Mouse (Mus musculus) neural tube, embryonic 13.5 days (tissue): ENCODE data around the gene Tmem185b. TPM values are rescaled to one million over a fixed set of nuclear protein-coding genes. Genes with fewer than 3 reads are reported as not detected.

Experiments used
- ATAC-seq: fragments of 200-750 bp; cut with Nextera tagmentation; 2 replicates; pipeline ENCODE4 v1.8.0; 2017; ENCODE audit warnings: low read depth, mild to moderate bottlenecking, moderate TSS enrichment, moderate library complexity
- H3K27ac ChIP-seq: fragments of 300-500 bp; sonication (generic); replicated peaks from 2 replicates; pipeline ENCODE4 v1.5.1; 2015; ENCODE audit warnings: moderate library complexity, mild to moderate bottlenecking, inconsistent platforms
- H3K27me3 ChIP-seq: fragments of 300-500 bp; sonication (generic); 2 replicates; pipeline ENCODE4 v1.6.1; 2015; ENCODE audit warnings: mild to moderate bottlenecking, inconsistent platforms
- H3K36me3 ChIP-seq: fragments of 300-500 bp; sonication (generic); 2 replicates; pipeline ENCODE4 v1.6.1; 2015; ENCODE audit warnings: mild to moderate bottlenecking, inconsistent platforms
- H3K4me1 ChIP-seq: fragments of 300-500 bp; sonication (generic); replicated peaks from 2 replicates; pipeline ENCODE4 v1.6.1; 2015; ENCODE audit warnings: inconsistent platforms
- H3K4me2 ChIP-seq: fragments of 300-500 bp; sonication (generic); 2 replicates; pipeline ENCODE4 v1.6.1; 2015; ENCODE audit warnings: inconsistent platforms, mild to moderate bottlenecking, moderate library complexity
- H3K4me3 ChIP-seq: fragments of 300-500 bp; sonication (generic); 2 replicates; pipeline ENCODE4 v1.5.1; 2015; ENCODE audit warnings: mild to moderate bottlenecking, inconsistent platforms
- H3K9ac ChIP-seq: fragments of 300-500 bp; sonication (generic); 2 replicates; pipeline ENCODE4 v1.6.1; 2015; ENCODE audit warnings: moderate library complexity, mild to moderate bottlenecking, inconsistent platforms
- H3K9me3 ChIP-seq: fragments of 300-500 bp; sonication (generic); 2 replicates; pipeline ENCODE4 v1.6.1; 2016; ENCODE audit warnings: inconsistent platforms
- WGBS: fragments of 180-500 bp; shearing (Covaris S2); methylation state at CpG from one replicate; pipeline ENCODE4 v1.1.7; 2015; 5-methylcytosine and 5-hydroxymethylcytosine counted together
- polyA plus RNA-seq: library from polyadenylated mRNA; unstranded; fragments of >200 nt; fragmentation: Nextera tagmentation; extraction: Ambion mirVana; gene quantifications from 2 replicates; pipeline ENCODE4 v1.2.1, GENCODE M21; 2015

Tmem185b gene
- polyA plus RNA-seq, 1 experiment from 2014 or later = 16.7 TPM

GRCm38 (mm10) chr1:119523369-119523768 is 2.6 kb upstream of the Tmem185b start:
- H3K27ac ChIP-seq = no peak overlapping the region
- H3K9me3 ChIP-seq = no peaks in the 10 kb centered on the region
- H3K4me3 ChIP-seq = no peak overlapping the region
- WGBS = 78% methylated on average over 7 of the region's 7 CpGs
- no peak for ATAC-seq
- H3K4me1 ChIP-seq = peaks cover 37% of the 10 kb centered on the region
- H3K9ac ChIP-seq = no peak overlapping the region
- H3K27me3 ChIP-seq = no peaks in the 10 kb centered on the region
- H3K4me2 ChIP-seq = no peak overlapping the region
- H3K36me3 ChIP-seq = peaks cover 16% of the 10 kb centered on the region

DNA sequence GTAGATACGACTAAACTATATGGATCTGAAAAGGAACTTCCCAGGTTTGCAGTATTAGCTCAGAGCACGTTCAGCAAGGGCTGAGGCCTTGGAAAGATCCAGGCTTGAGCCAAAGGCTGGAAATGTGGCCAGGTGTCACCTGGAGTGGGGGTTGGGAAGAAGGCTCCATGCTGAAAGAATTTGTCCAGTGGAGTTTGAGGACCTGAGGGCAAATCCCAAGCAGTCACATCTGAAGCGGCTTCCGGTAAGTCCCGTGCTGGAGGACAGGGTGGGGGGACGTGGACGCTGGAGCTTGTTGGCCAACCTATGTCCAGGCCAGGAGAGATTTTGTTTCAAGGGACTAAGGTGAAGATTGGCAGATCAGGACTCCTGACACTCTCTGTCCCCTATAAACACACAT is 2.1 kb upstream of the Tmem185b start:
- Histone ChIP-seq H3K4me3 (no peak overlapping the region), H3K4me2 (no peak overlapping the region), H3K9ac (no peak overlapping the region), H3K4me1 (peaks cover 37% of the 10 kb centered on the region), H3K27ac (no peak overlapping the region), H3K36me3 (peaks cover 20% of the 10 kb centered on the region), H3K9me3 (no peaks in the 10 kb centered on the region), H3K27me3 (no peaks in the 10 kb centered on the region)
- no peak for ATAC-seq
- 94% methylated on average over 7 of the region's 7 CpGs for WGBS

DNA sequence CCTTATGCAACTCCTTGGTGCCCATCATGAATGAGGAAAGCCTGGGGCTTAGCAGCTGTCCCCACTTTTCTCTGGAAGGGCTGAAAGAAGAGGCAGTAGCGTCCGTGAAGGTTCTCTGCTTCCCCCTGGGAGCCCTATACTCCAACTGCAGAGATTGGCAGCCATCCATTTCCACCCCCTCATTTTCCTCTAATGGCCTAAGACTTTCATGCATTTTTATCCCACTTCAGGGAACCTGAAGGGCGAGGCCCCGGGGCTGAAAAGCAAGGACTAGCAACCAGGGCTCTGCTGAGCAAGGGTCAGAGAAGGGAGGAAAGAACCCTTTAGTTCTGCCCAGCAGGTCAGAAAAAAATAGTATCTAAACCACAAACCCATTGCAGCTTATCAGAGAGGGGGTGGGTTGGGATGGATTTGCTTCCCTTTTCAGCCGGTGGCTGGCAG is 936 bp upstream of the Tmem185b start:
- WGBS = 8% methylated on average over 5 of the region's 5 CpGs
- Histone ChIP-seq H3K4me1 (peaks cover 37% of the 10 kb centered on the region), H3K36me3 (peaks cover 29% of the 10 kb centered on the region), H3K9ac (peak overlapping the region; percentile 85), H3K27me3 (no peaks in the 10 kb centered on the region), H3K4me3 (peak overlapping the region; percentile 65), H3K9me3 (no peaks in the 10 kb centered on the region), H3K27ac (peak overlapping the region; percentile 88), H3K4me2 (peak overlapping the region; percentile 93)
- peak; percentile 1; the same call in 1 of the 2 replicates for ATAC-seq

GRCm38 (mm10) chr1:119530941-119531340 is 5.0 kb downstream of the Tmem185b start:
- Histone ChIP-seq H3K4me1 (peaks cover 15% of the 10 kb centered on the region), H3K4me2 (no peak overlapping the region), H3K36me3 (peaks cover 31% of the 10 kb centered on the region), H3K9ac (no peak overlapping the region), H3K27ac (no peak overlapping the region), H3K27me3 (no peaks in the 10 kb centered on the region), H3K9me3 (no peaks in the 10 kb centered on the region), H3K4me3 (no peak overlapping the region)
- 90% methylated on average over 13 of the region's 13 CpGs for WGBS
- no peak for ATAC-seq

- no peak for ATAC-seq
- Histone ChIP-seq H3K4me1 (peaks cover 5% of the 10 kb centered on the region), H3K27ac (no peak overlapping the region), H3K36me3 (peaks cover 26% of the 10 kb centered on the region), H3K9ac (no peak overlapping the region), H3K9me3 (no peaks in the 10 kb centered on the region), H3K4me2 (no peak overlapping the region), H3K27me3 (no peaks in the 10 kb centered on the region), H3K4me3 (no peak overlapping the region)
- WGBS = 96% methylated on average over 6 of the region's 6 CpGs
These were observed 6.2 kb downstream of the Tmem185b start for GRCm38 (mm10) chr1:119532165-119532564.

DNA sequence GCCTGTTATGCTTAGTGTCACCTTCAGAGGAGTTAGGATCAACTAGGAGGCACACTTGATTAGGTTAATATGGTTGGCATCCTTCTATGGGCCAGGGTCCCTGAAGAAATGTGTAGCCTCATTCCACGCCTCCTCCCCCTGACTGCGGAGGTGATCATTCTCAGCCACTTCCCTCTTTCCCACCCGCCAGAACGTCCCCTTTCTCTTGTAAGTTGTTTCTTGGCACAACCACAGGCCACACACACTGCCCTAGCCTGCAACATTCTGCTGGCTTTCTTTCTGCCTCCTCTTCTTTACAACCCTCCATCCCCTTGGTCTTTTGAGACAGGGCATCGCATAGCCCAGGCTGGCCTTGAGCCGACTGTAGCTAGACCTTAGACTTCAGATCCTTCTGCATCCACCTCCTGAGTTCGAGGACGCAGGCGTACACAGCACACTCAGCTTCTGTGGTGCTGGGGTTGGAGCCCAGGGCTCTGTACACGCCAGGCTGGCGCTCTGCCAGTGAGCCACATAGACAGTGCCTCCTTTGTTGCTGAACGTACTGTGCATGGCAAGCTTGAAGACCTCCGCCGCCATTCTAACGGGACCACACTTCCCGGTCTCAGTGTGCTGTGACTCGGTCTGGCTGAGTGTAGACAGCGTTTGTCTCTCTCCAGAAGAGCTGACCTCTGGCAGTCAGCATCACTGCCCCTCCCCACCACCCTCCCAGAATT is 7.3 kb downstream of the Tmem185b start:
- Histone ChIP-seq H3K4me1 (no peaks in the 10 kb centered on the region), H3K4me3 (no peak overlapping the region), H3K9me3 (no peaks in the 10 kb centered on the region), H3K9ac (no peak overlapping the region), H3K4me2 (no peak overlapping the region), H3K27me3 (no peaks in the 10 kb centered on the region), H3K27ac (no peak overlapping the region), H3K36me3 (peaks cover 17% of the 10 kb centered on the region)
- 75% methylated on average over 18 of the region's 18 CpGs for WGBS
- peak; percentile 74 for ATAC-seq

GRCm38 (mm10) chr1:119534341-119534740 is 8.4 kb downstream of the Tmem185b start:
- no peaks in the 10 kb centered on the region for H3K9me3 ChIP-seq
- peaks cover 6% of the 10 kb centered on the region for H3K36me3 ChIP-seq
- no peak for ATAC-seq
- H3K4me3 ChIP-seq = no peak overlapping the region
- H3K4me1 ChIP-seq = no peaks in the 10 kb centered on the region
- no peaks in the 10 kb centered on the region for H3K27me3 ChIP-seq
- H3K27ac ChIP-seq = no peak overlapping the region
- H3K9ac ChIP-seq = no peak overlapping the region
- WGBS = 95% methylated on average over 5 of the region's 5 CpGs
- no peak overlapping the region for H3K4me2 ChIP-seq

DNA sequence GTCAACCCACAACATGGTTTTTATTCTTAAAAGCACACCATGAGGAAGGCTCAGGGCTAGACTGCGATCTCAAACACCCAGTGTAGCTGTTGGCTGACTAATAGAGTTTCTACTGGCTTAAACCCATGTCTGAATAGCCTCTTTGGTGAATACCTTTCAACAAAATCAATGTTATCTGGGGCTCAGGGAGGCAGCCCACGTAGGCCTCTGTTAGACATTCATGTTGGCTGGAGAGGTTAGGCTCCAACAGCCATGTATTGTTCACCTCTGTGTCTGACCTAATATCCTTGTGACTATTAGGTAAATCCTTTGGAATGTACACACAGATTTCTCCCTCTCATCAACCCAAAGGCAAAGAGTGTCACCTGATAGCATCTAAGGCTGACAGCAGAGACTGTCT is 10.2 kb downstream of the Tmem185b start:
- WGBS = 95% methylated on average over 2 of the region's 2 CpGs

GRCm38 (mm10) chr1:119537651-119538050 is 11.7 kb downstream of the Tmem185b start:
- WGBS = 90% methylated on average over 6 of the region's 6 CpGs
- H3K4me3 ChIP-seq = no peak overlapping the region

More for the DNA sequence above, 10.2 kb downstream of the Tmem185b start:
- Histone ChIP-seq H3K27ac (no peak overlapping the region), H3K9ac (no peak overlapping the region), H3K4me3 (no peak overlapping the region), H3K4me2 (no peak overlapping the region), H3K27me3 (no peaks in the 10 kb centered on the region), H3K4me1 (no peaks in the 10 kb centered on the region), H3K9me3 (no peaks in the 10 kb centered on the region), H3K36me3 (0 out of 2 replicates have a peak, but pooled peaks cover 3% of the 10 kb centered on the region)
- no peak for ATAC-seq

GRCm38 (mm10) chr1:119539252-119539651 is 13.3 kb downstream of the Tmem185b start:
- H3K36me3 ChIP-seq = 0 out of 2 replicates have a peak, but pooled peaks cover 5% of the 10 kb centered on the region
- no peaks in the 10 kb centered on the region for H3K27me3 ChIP-seq
- H3K9ac ChIP-seq = no peak overlapping the region
- no peak for ATAC-seq
- 82% methylated on average over 2 of the region's 2 CpGs for WGBS
- H3K4me2 ChIP-seq = no peak overlapping the region
- no peaks in the 10 kb centered on the region for H3K4me1 ChIP-seq
- no peak overlapping the region for H3K4me3 ChIP-seq
- H3K27ac ChIP-seq = no peak overlapping the region
- H3K9me3 ChIP-seq = no peaks in the 10 kb centered on the region

More at GRCm38 (mm10) chr1:119537651-119538050, 11.7 kb downstream of the Tmem185b start:
- Histone ChIP-seq H3K27me3 (no peaks in the 10 kb centered on the region), H3K9ac (no peak overlapping the region), H3K36me3 (0 out of 2 replicates have a peak, but pooled peaks cover 3% of the 10 kb centered on the region), H3K4me2 (no peak overlapping the region), H3K4me1 (no peaks in the 10 kb centered on the region), H3K9me3 (no peaks in the 10 kb centered on the region), H3K27ac (no peak overlapping the region)
- no peak for ATAC-seq

DNA sequence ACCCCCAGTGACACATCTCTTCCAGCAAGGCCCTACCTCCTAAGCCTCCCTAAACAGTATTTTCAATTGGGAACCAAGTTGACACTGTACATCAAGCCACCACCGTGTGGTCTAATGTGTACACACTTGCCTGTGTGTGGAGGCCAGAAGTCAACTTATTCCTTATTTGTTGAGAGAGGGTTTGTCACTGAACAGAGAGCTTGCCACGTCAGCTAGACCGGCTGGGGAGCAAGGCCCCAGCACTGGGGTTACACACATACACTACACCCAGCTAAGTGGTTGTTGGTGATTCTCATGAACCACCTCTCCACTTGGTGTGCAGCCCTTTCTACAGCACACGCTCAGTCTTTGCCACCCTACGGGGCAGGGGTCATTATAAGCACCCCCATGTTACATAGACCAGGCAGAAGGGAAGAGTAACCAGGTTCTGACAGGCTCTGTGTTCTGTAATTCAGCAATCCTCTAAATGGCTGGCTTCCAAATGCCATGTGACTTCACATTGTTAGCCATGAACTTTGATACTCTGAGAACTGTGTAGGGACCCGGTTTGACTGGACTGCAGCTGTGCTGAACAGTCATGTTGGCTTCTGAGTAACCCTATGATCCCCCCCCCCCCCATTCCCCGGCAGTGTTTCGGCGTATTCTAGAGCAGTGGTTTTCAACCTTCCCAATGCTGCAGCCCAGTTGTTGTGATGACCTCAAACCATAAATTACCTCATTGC is 15.0 kb downstream of the Tmem185b start:
- no peak overlapping the region for H3K27ac ChIP-seq
- H3K9me3 ChIP-seq = no peaks in the 10 kb centered on the region
- no peak for ATAC-seq
- 89% methylated on average over 9 of the region's 9 CpGs for WGBS
- H3K9ac ChIP-seq = no peak overlapping the region
- H3K36me3 ChIP-seq = peaks cover 5% of the 10 kb centered on the region; the same call in 1 of the 2 replicates
- no peak overlapping the region for H3K4me3 ChIP-seq
- no peaks in the 10 kb centered on the region for H3K4me1 ChIP-seq
- no peak overlapping the region for H3K4me2 ChIP-seq
- no peaks in the 10 kb centered on the region for H3K27me3 ChIP-seq

DNA sequence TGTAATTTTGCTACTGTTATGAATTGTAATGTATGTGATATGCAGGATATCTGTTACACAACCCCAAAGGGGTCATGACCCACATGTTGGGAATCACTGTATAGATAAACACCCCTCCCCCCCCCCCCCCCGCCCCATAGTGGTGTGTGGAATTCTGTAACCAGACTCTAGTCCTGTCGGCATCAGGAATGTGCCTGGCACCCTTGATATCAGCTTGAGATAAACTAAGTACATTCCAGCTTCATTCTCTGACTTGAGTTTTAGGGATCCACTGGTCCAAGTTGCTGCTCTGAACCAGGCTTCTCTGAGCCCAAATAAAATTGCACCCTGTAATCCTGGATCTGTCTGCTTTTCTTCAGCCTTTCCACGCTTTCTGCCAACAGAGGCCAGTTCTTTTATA is 15.6 kb downstream of the Tmem185b start:
- Histone ChIP-seq H3K4me2 (no peak overlapping the region), H3K27me3 (no peaks in the 10 kb centered on the region), H3K27ac (no peak overlapping the region), H3K9me3 (no peaks in the 10 kb centered on the region), H3K4me1 (no peaks in the 10 kb centered on the region), H3K4me3 (no peak overlapping the region), H3K9ac (no peak overlapping the region), H3K36me3 (peaks cover 11% of the 10 kb centered on the region; the same call in 1 of the 2 replicates)
- 83% methylated on average over 3 of the region's 3 CpGs for WGBS
- no peak for ATAC-seq
